Mouse (Mus musculus) heart, adult 2 months (tissue): ENCODE results near the gene Ctrb1.

Experiments
- EP300 ChIP-seq: fragments of 200-500 bp; IDR thresholded peaks from 2 replicates; pipeline ENCODE4 v1.6.1; 2011; ENCODE audit warnings: low read depth, low read length, control low read depth; ENCODE audit not compliant: insufficient read depth
- POLR2A ChIP-seq: fragments of 200-500 bp; IDR thresholded peaks from 2 replicates; pipeline ENCODE4 v1.6.1; 2011; ENCODE audit warnings: mild to moderate bottlenecking, low read depth, low read length, control low read depth; ENCODE audit not compliant: insufficient read depth

- TF ChIP-seq EP300 = peak; percentile 82; the same call in 1 of the 2 replicates
- TF ChIP-seq POLR2A = peak; percentile 29; the same call in 1 of the 2 replicates
Observed at GRCm38 (mm10) chr8:111726102-111726900, 35.5 kb upstream of the Ctrb1 start.
